Mouse (Mus musculus): ENCODE results near the gene Ormdl2.
A peak's percentile ranks its signal among the peaks of the same experiment; 100 is the strongest.

Gene Ormdl2

DNA sequence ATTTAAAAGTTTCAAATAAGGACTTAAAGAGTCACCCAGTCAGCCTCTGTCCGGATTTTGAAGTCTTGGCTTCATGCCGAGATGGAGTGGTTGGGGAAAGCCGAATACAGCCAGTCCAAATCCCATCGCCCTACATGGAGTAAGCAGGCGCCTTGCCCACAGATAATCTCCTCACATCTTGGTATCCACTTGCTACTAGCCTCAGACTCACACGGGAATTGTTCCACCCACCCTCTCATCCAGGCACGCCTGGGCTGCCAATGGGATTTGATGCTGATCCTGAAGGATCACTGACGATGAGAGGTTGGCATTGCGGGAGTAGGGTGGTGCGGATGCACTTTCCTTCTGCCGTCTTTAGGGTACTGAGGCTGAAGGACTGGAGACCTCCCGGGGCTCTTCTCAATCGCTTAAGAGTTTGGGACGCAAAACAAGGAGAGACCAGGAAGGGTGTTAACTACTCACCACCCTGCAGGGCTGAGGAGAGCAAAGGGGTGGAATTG, 17.6 kb downstream of the Ormdl2 start, which contains the start of gene Dnajc14:
Gene Dnajc14 (plus strand): TSS at position 292 of the 500 bp plus-strand sequence.
- peak; percentile 48 for DNase-seq (ENCODE audit: low spot score)

DNA sequence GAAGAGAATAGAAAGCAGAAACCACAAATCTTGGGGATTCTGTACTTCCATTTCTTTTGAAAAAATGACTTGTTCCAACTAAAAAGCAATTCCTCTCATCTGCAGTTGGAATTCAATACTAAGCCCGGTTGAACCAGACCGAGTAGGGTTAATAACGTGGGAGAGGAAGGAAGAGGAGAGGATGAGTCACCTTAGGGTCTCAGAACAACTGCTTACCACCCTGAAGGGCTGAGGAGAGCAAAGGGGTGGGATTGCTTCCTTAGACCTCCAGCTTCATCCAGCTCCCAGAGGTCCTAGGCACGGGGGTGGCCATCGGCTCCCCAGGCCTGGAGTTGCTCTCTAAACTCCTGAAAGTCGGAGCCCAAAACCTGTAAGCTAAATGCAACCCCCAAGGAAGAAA, 18.1 kb downstream of the Ormdl2 start:
- no peak for DNase-seq (ENCODE audit: low spot score)

DNA sequence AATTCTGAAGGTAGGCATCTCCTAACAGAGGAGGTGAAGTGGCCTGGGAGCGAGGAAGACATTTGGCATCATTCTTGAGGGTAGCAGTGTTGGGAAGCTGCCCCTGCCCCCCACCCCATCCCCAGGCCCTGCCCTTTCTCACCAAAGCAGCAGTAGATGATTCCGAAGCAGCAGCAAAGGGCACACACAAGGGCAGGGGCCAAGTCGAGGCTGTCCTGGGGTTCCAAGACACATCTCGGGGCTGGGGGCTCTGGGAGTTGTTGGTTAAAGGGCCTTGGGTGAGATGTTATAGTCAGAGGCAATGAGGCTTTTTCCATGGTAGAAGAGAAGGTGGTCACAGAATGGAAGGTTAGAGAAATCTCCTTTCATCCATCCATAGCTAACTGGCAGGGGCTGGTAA, 18.5 kb downstream of the Ormdl2 start:
- no peak for DNase-seq (ENCODE audit: low spot score)

DNA sequence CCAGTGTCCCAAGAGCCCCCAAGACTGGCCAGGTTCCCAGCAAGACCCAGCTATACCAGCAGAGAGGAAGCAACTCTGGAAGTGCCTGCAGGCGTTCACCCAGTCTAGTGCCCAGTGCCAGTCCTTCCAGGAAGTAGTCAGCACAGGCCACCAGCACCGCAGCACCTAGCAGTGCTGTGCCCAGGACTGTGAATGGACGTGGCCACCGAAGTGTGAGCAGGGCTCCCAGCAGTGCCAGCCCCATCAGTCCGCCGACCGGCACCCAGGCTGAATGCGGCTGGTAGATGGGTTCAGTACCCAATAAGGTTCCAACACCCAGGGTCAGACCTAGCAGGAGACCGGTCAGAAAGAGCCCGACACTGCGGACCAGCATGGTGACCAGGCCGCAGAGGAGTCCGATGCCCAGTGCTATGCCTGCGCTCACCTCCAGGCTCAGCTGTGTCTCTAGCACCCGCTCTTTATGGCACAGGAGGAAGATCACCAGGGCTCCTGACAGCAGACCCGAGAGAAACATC, 19.4 kb downstream of the Ormdl2 start:
- no peak for DNase-seq (ENCODE audit: low spot score)

DNA sequence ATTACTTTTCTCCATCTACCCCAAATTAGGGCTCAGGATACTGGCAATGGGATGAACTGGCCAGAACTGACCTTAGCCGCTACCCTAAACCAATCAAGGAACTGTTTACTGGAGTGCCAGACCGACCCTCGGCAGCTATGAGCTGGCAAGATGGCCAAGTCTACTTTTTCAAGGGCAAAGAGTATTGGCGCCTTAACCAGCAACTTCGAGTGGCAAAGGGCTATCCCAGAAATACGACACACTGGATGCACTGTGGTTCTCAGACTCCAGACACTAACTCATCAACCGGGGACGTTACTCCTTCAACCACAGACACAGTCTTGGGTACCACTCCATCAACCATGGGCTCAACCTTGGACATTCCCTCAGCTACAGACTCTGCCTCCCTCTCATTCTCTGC, 22.8 kb downstream of the Ormdl2 start:
- no peak for DNase-seq (ENCODE audit: low spot score)

DNA sequence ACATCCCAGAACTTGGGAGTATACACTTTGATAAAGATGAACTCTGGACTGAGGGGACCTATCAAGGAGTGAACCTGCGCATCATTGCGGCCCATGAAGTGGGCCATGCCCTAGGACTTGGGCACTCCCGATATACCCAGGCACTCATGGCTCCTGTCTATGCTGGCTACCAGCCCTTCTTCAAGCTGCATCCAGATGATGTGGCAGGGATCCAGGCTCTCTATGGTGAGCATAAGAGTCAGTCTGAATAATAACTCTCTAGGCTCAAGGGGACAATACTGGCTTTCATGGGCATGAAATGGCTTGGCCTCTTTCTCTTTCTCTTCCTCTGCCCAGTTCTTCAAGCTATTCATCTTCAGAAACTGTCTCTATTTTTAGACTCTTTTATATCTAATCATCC, 25.9 kb downstream of the Ormdl2 start:
- no peak for DNase-seq (ENCODE audit: low spot score)

DNA sequence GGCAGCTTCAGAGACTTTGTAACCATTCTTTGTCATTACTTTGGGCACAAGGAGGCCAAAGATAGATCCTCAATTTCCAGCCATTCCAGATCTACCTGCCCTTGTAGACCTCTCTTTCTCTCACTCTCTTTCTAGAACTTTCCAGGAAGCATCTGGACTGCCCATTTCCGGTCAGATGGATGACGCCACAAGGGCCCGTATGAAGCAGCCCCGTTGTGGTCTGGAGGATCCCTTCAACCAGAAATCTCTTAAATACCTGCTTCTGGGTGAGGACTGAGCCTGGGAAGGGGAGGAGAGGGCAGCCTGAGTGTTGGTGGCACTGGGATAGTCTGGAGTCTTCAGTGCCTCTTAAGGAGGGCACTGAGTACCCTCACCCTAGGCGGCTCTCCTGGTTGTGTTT, 27.1 kb downstream of the Ormdl2 start:
- DNase-seq (ENCODE audit: low spot score), result no peak

DNA sequence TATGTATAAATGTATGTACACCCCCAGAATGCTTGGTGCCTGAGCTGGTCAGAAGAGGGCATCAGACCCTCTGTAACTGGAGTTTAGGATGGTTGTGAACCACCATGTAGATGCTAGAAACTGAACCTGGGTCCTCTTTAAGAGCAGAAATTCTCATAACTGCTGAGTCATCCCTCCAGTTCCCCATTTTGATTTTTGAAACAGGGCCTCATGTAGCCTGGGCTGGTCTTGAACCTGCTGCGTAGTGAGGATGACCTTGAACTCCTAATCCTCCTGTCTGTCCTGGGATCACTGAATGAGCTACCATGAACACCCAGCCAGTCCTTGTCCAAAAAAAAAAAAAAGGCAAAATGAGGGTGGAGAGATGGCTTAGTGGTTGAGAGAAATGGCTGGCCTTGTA, 28.2 kb downstream of the Ormdl2 start:
- DNase-seq (ENCODE audit: low spot score), result no peak

DNA sequence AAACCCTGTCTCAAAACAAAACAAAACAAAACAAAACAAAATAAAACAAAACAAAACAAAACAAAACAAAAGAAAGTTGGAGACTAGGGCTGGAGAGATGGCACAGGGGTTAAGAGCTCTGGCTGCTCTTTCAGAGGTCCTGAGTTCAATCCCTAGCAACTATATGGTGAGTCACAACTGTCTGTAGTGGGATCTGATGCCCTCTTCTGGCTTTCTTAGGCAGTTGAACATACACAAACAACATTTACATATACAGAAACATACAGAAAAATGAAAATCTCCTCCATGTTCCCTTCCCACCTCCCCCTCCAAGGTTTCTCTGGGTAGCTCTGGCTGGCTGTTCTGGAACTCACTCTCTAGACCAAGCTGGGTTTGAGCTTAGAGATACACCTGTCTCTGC, 29.4 kb downstream of the Ormdl2 start:
- DNase-seq (ENCODE audit: low spot score), result no peak

DNA sequence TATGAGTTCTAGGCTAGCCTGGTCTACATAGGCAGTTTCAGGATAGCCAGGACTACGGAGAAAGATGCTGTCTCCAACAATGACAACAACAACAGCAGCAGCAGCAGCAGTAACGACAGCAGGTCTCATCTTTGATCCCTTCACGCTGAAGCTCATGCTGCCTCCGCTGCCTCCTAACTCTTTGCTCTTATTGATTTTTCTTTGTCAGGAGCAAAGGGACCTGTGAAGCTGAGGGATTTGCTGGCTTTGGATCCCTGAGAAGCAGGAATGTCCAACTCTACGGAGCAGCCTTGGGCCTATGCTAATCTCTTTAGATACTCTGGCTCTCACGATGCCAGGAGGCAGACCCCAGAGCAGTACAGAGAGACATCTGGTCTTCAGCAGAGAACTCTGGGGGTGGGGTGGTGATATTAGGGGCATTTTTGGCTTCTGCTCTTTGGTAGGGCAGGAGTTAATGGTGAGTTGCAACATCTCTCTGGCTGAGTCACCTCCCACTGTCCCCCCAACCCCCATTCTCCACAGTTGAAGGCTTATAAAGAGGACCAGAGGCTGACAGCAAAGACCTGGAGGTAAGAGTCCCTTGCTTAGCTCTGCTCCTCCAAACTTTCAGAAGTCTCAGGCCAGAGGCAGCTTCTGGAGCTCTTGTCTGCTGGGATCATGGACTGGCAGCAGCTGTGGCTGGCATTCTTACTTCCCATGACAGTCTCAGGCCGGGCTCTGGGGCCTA, 30.9 kb downstream of the Ormdl2 start, which contains the start of gene Mmp19:
Gene Mmp19 (plus strand): TSS at position 513 of the 727 bp plus-strand sequence.
- no peak for DNase-seq (ENCODE audit: low spot score)

DNA sequence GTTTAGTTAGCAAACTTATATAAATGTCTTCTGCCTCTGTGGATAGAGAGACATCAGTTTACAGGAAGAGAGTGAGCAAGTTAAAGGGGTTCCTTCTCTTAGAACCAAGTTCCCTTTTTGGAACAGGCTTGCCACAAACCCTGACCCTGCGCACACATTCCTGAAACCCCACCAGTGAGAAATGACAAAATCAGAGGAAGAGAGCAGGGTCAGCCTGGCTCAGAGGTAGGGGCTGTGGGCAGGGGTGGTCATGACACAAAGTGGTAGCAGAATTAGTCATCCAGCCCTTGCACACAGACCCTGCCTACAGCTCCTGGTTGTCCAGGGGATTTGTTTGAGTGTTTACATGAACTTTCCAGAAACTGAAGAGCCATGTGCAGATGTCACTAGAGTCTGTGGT, 41.2 kb downstream of the Ormdl2 start:
- no peak for DNase-seq (ENCODE audit: low spot score)

DNA sequence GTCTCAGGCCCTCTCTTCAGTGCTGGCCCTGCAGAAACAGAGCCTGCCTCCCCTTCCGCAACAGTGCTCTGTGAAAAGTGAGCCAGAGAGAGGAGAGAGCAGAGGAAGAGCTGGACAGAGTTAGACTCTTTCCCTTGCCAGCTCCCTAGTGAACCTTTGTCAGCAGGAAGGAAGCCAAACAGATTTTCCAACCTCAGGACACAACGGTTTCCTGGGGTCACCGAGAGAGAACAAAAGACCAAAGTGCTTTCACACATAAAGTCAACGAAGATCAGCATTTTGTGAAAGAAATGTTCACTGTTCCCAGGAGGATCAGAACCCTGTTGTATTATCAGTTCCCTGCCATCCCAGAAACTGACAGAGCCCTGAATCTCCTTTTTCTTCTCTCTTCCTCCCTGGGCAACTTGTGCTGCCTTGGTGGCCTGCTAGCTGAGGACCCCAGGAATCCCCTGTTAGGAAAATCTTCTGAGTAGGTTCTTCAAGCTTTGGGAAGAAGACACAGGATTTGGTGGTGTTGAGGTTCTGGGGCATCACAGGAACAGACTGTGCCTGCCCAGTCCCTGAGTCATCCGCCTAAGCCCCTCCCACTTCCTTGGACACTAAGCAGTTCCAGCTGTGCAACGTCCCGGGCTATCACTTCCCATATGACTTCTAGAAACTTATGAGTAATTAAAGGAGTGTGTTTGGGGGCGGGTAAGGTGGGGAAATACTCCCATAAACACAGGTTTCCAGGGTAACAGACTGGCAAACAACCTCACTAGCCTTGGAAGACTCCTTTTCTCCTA, 42.2 kb downstream of the Ormdl2 start:
- DNase-seq (ENCODE audit: low spot score), result peak; percentile 64

DNA sequence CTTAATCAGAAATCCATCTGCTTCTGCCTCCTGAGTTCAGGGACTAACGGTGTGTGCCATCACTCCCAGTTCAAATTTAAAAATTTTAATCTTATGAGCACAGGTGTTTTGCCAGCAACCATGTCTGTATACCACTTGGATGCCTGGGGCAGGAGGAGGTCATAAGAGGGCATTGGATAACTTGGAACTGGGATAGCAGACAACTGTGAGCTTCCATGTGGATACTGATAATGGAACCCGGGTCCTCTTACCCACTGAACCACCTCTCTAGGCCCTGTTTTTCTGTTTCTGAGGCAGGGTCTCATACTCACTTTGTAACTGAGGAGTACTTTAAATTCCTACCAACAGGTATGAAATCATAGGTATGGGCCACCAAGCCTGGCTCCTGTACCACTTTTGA, 43.0 kb downstream of the Ormdl2 start:
- DNase-seq (ENCODE audit: low spot score), result no peak

DNA sequence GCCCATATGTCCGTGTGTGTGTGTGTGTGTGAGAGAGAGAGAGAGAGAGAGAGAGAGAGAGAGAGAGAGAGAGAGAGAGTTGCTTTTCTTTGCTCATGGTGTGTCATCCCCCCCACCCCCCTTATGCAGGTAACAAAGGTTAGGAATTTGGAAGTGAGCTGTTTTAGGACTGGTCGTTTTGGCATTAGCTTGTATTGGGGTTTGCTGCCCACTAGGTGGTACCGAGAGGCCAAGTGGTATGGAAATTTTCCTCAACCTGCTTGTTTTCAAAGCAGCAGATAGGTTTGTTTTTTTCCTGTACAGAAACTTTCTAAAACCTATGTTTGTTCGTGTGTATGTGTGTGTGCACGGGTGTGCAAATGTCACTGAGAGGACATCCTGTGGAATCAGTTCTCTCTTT, 47.8 kb downstream of the Ormdl2 start:
- no peak for DNase-seq (ENCODE audit: low spot score)

DNA sequence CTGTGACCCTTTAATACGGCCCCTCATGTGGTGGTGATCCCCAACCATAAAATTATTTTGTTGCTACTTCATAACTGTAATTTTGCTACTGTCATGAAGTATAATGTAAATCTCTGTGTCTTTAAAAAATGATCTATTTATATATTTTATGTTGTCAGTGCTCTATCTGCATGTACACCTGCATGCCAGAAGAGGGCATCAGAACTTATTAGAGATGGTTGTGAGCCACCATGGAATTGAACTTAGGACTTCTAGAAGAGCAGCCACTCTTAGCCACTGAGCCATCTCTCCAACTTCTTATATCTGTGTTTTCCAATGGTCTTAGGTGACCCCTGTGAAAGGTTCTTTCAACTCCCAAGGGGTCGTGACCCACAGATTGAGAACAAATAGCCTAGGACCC, 48.5 kb downstream of the Ormdl2 start:
- DNase-seq (ENCODE audit: low spot score), result no peak

All from urinary bladder, postnatal 25 days (tissue).